Mouse (Mus musculus): Measurements from ENCODE around the gene Nt5c. TPM values are rescaled to one million over a fixed set of nuclear protein-coding genes. Genes with fewer than 3 reads are reported as not detected.
A peak's percentile ranks its signal among the peaks of the same experiment; 100 is the strongest.
"Not testable (repeated sequence)": the region's sequence is repeated elsewhere in the genome, so short reads cannot be mapped to it uniquely, and the experiment has no call there.

Gene Nt5c
- total RNA-seq, 2 experiments from 2014 or later, result 91.6 to 113 TPM

- no peak for DNase-seq (ENCODE audit: low spot score in 2 of 2)
Measured at GRCm38 (mm10) chr11:115512004-115512403, 20.3 kb upstream of the Nt5c start.

- DNase-seq (ENCODE audit: low spot score in 2 of 2), result no peak
Measured at GRCm38 (mm10) chr11:115511121-115511520, 19.5 kb upstream of the Nt5c start.

GRCm38 (mm10) chr11:115510507-115510888, 18.8 kb upstream of the Nt5c start:
- no peak for DNase-seq (ENCODE audit: low spot score in 2 of 2)

GRCm38 (mm10) chr11:115509773-115510506, 18.3 kb upstream of the Nt5c start:
- DNase-seq (ENCODE audit: low spot score in 2 of 2), result no peak

- no peak for DNase-seq (ENCODE audit: low spot score in 2 of 2)
Measured at GRCm38 (mm10) chr11:115508061-115508460, 16.4 kb upstream of the Nt5c start.

GRCm38 (mm10) chr11:115506586-115506985, 14.9 kb upstream of the Nt5c start:
- no peak for DNase-seq (ENCODE audit: low spot score in 2 of 2)

GRCm38 (mm10) chr11:115502636-115503035, 11.0 kb upstream of the Nt5c start:
- DNase-seq (ENCODE audit: low spot score in 2 of 2), result no peak

GRCm38 (mm10) chr11:115496559-115496958, 4.9 kb upstream of the Nt5c start:
- not testable (repeated sequence) for DNase-seq (ENCODE audit: low spot score in 2 of 2)

- DNase-seq (ENCODE audit: low spot score in 2 of 2), result no peak
Measured at GRCm38 (mm10) chr11:115492387-115492786, 725 bp upstream of the Nt5c start.

- no peak for DNase-seq (ENCODE audit: low spot score in 2 of 2)
Measured at GRCm38 (mm10) chr11:115490441-115491355, 964 bp downstream of the Nt5c start.

- DNase-seq (ENCODE audit: low spot score in 2 of 2), result no peak
Measured at GRCm38 (mm10) chr11:115488551-115489104, 3.0 kb downstream of the Nt5c start.

GRCm38 (mm10) chr11:115485155-115485554, 6.5 kb downstream of the Nt5c start:
- no peak for DNase-seq (ENCODE audit: low spot score in 2 of 2)

GRCm38 (mm10) chr11:115483726-115484125, 7.9 kb downstream of the Nt5c start:
- peak; percentile 66 to 74 for DNase-seq (ENCODE audit: low spot score in 2 of 2)

GRCm38 (mm10) chr11:115483278-115483677, 8.4 kb downstream of the Nt5c start:
- no peak for DNase-seq (ENCODE audit: low spot score in 2 of 2)

GRCm38 (mm10) chr11:115481553-115482259, 10.0 kb downstream of the Nt5c start:
- DNase-seq (ENCODE audit: low spot score in 2 of 2), result no peak

GRCm38 (mm10) chr11:115478296-115478938, 13.2 kb downstream of the Nt5c start:
- no peak for DNase-seq (ENCODE audit: low spot score in 2 of 2)

- not testable (repeated sequence) for DNase-seq (ENCODE audit: low spot score in 2 of 2)
Measured at GRCm38 (mm10) chr11:115477388-115477787, 14.3 kb downstream of the Nt5c start.

- not testable (repeated sequence) for DNase-seq (ENCODE audit: low spot score in 2 of 2)
Measured at GRCm38 (mm10) chr11:115476630-115477029, 15.0 kb downstream of the Nt5c start.

- DNase-seq (ENCODE audit: low spot score in 2 of 2), result no peak
Measured at GRCm38 (mm10) chr11:115475758-115476237, 15.9 kb downstream of the Nt5c start.

GRCm38 (mm10) chr11:115475025-115475757, 16.5 kb downstream of the Nt5c start, which contains the start of gene Armc7:
Armc7 (plus strand) TSS chr11:115475667.
- DNase-seq (ENCODE audit: low spot score in 2 of 2), result peak; percentile 77 to 92
